Mouse (Mus musculus): ENCODE results near the gene Gcnt4. TPM values are rescaled to one million over a fixed set of nuclear protein-coding genes. Genes with fewer than 3 reads are reported as not detected.

Gene Gcnt4
- total RNA-seq, 1 experiment, result 0.54 TPM

GRCm38 (mm10) chr13:96976986-96977595 lies 52.6 kb downstream of the Gcnt4 start:
- H3K4me1 ChIP-seq (ENCODE audit: control insufficient read depth in 2 of 2, insufficient read depth in 2 of 2, low read length in 2 of 2, poor library complexity in 1 of 2), result no peaks in the 10 kb centered on the region
- DNase-seq (ENCODE audit: low read depth, low spot score), result no peak
- H3K36me3 ChIP-seq (ENCODE audit: control insufficient read depth, insufficient read depth, low read length, poor library complexity, severe bottlenecking), result no peaks in the 10 kb centered on the region
- no peaks in the 10 kb centered on the region for H3K9me3 ChIP-seq (ENCODE audit: control insufficient read depth, insufficient read depth, low read depth, low read length)
- TF ChIP-seq ZNF384 (IDR thresholded peaks at IDR 0.05; ENCODE audit: low read depth, low read length) (no peak), ZC3H11A (IDR thresholded peaks at IDR 0.05; ENCODE audit: borderline replicate concordance, low read depth, low read length) (no peak), CHD2 (IDR thresholded peaks at IDR 0.05; ENCODE audit: low read depth, low read length) (no peak), MAFK (IDR thresholded peaks at IDR 0.05; ENCODE audit: insufficient read depth, low read depth, low read length) (no peak), HCFC1 (IDR thresholded peaks at IDR 0.05; ENCODE audit: borderline replicate concordance, insufficient read depth, low read length) (no peak)
- in situ Hi-C loops (cut with MboI; ENCODE audit: low sequenced_read_pairs in 2 of 2, unreplicated experiment in 2 of 2), result no loop called here
- no peak overlapping the region for H3K9ac ChIP-seq (ENCODE audit: insufficient read depth, low read depth, low read length, poor library complexity, severe bottlenecking)
- no peak overlapping the region for H3K27ac ChIP-seq (ENCODE audit: insufficient read depth, low read depth, low read length, poor library complexity, severe bottlenecking)
- H3K4me3 ChIP-seq (ENCODE audit: insufficient read depth in 1 of 2, low read depth in 1 of 2, low read length in 2 of 2, poor library complexity in 1 of 2, severe bottlenecking in 1 of 2), result no peak overlapping the region

GRCm38 (mm10) chr13:96980561-96980960 lies 56.1 kb downstream of the Gcnt4 start:
- in situ Hi-C loops (cut with MboI; ENCODE audit: low sequenced_read_pairs in 2 of 2, unreplicated experiment in 2 of 2), result no loop called here
- DNase-seq (ENCODE audit: low read depth, low spot score), result no peak
- Histone ChIP-seq H3K9ac (ENCODE audit: insufficient read depth, low read depth, low read length, poor library complexity, severe bottlenecking) (no peak overlapping the region), H3K27ac (ENCODE audit: insufficient read depth, low read depth, low read length, poor library complexity, severe bottlenecking) (no peak overlapping the region), H3K4me3 (ENCODE audit: insufficient read depth in 1 of 2, low read depth in 1 of 2, low read length in 2 of 2, poor library complexity in 1 of 2, severe bottlenecking in 1 of 2) (no peak overlapping the region), H3K9me3 (ENCODE audit: control insufficient read depth, insufficient read depth, low read depth, low read length) (no peaks in the 10 kb centered on the region), H3K4me1 (ENCODE audit: control insufficient read depth in 2 of 2, insufficient read depth in 2 of 2, low read length in 2 of 2, poor library complexity in 1 of 2) (no peaks in the 10 kb centered on the region), H3K36me3 (ENCODE audit: control insufficient read depth, insufficient read depth, low read length, poor library complexity, severe bottlenecking) (no peaks in the 10 kb centered on the region)
- TF ChIP-seq MAFK (IDR thresholded peaks at IDR 0.05; ENCODE audit: insufficient read depth, low read depth, low read length) (no peak), CHD2 (IDR thresholded peaks at IDR 0.05; ENCODE audit: low read depth, low read length) (no peak), HCFC1 (IDR thresholded peaks at IDR 0.05; ENCODE audit: borderline replicate concordance, insufficient read depth, low read length) (no peak), ZC3H11A (IDR thresholded peaks at IDR 0.05; ENCODE audit: borderline replicate concordance, low read depth, low read length) (no peak), ZNF384 (IDR thresholded peaks at IDR 0.05; ENCODE audit: low read depth, low read length) (no peak)

GRCm38 (mm10) chr13:96983251-96984126 lies 59.0 kb downstream of the Gcnt4 start:
- no peak overlapping the region for H3K27ac ChIP-seq (ENCODE audit: insufficient read depth, low read depth, low read length, poor library complexity, severe bottlenecking)
- no peaks in the 10 kb centered on the region for H3K36me3 ChIP-seq (ENCODE audit: control insufficient read depth, insufficient read depth, low read length, poor library complexity, severe bottlenecking)
- no peaks in the 10 kb centered on the region for H3K4me1 ChIP-seq (ENCODE audit: control insufficient read depth in 2 of 2, insufficient read depth in 2 of 2, low read length in 2 of 2, poor library complexity in 1 of 2)
- H3K9me3 ChIP-seq (ENCODE audit: control insufficient read depth, insufficient read depth, low read depth, low read length), result no peaks in the 10 kb centered on the region
- in situ Hi-C loops (cut with MboI; ENCODE audit: low sequenced_read_pairs in 2 of 2, unreplicated experiment in 2 of 2), result no loop called here
- H3K9ac ChIP-seq (ENCODE audit: insufficient read depth, low read depth, low read length, poor library complexity, severe bottlenecking), result no peak overlapping the region
- H3K4me3 ChIP-seq (ENCODE audit: insufficient read depth in 1 of 2, low read depth in 1 of 2, low read length in 2 of 2, poor library complexity in 1 of 2, severe bottlenecking in 1 of 2), result peak overlapping the region; percentile 24 to 28; a peak in 2 of 4 replicates
- no peak for DNase-seq (ENCODE audit: low read depth, low spot score)
- TF ChIP-seq MAFK (IDR thresholded peaks at IDR 0.05; ENCODE audit: insufficient read depth, low read depth, low read length) (no peak), ZNF384 (IDR thresholded peaks at IDR 0.05; ENCODE audit: low read depth, low read length) (no peak), CHD2 (IDR thresholded peaks at IDR 0.05; ENCODE audit: low read depth, low read length) (no peak), ZC3H11A (IDR thresholded peaks at IDR 0.05; ENCODE audit: borderline replicate concordance, low read depth, low read length) (no peak), HCFC1 (IDR thresholded peaks at IDR 0.05; ENCODE audit: borderline replicate concordance, insufficient read depth, low read length) (no peak)

GRCm38 (mm10) chr13:96984688-96985087 lies 60.2 kb downstream of the Gcnt4 start:
- DNase-seq (ENCODE audit: low read depth, low spot score), result no peak
- in situ Hi-C loops (cut with MboI; ENCODE audit: low sequenced_read_pairs in 2 of 2, unreplicated experiment in 2 of 2), result no loop called here
- TF ChIP-seq HCFC1 (IDR thresholded peaks at IDR 0.05; ENCODE audit: borderline replicate concordance, insufficient read depth, low read length), result no peak
- TF ChIP-seq ZC3H11A (IDR thresholded peaks at IDR 0.05; ENCODE audit: borderline replicate concordance, low read depth, low read length), result no peak
- no peak for TF ChIP-seq MAFK (IDR thresholded peaks at IDR 0.05; ENCODE audit: insufficient read depth, low read depth, low read length)
- no peak for TF ChIP-seq CHD2 (IDR thresholded peaks at IDR 0.05; ENCODE audit: low read depth, low read length)
- TF ChIP-seq ZNF384 (IDR thresholded peaks at IDR 0.05; ENCODE audit: low read depth, low read length), result no peak

More at GRCm38 (mm10) chr13:96984688-96985087, 60.2 kb downstream of the Gcnt4 start:
- Histone ChIP-seq H3K9ac (ENCODE audit: insufficient read depth, low read depth, low read length, poor library complexity, severe bottlenecking) (no peak overlapping the region), H3K4me3 (ENCODE audit: insufficient read depth in 1 of 2, low read depth in 1 of 2, low read length in 2 of 2, poor library complexity in 1 of 2, severe bottlenecking in 1 of 2) (no peak overlapping the region), H3K9me3 (ENCODE audit: control insufficient read depth, insufficient read depth, low read depth, low read length) (no peaks in the 10 kb centered on the region), H3K4me1 (ENCODE audit: control insufficient read depth in 2 of 2, insufficient read depth in 2 of 2, low read length in 2 of 2, poor library complexity in 1 of 2) (no peaks in the 10 kb centered on the region), H3K36me3 (ENCODE audit: control insufficient read depth, insufficient read depth, low read length, poor library complexity, severe bottlenecking) (no peaks in the 10 kb centered on the region), H3K27ac (ENCODE audit: insufficient read depth, low read depth, low read length, poor library complexity, severe bottlenecking) (no peak overlapping the region)

Data from ES-E14 (cell line).